Mouse (Mus musculus): ENCODE data around the gene Ppp2r3c. TPM values are rescaled to one million over a fixed set of nuclear protein-coding genes. Genes with fewer than 3 reads are reported as not detected.
"Not testable (repeated sequence)": the region's sequence is repeated elsewhere in the genome, so short reads cannot be mapped to it uniquely, and the experiment has no call there.

Gene Ppp2r3c
- polyA plus RNA-seq, 1 experiment from 2014 or later, result 14.1 TPM

DNA sequence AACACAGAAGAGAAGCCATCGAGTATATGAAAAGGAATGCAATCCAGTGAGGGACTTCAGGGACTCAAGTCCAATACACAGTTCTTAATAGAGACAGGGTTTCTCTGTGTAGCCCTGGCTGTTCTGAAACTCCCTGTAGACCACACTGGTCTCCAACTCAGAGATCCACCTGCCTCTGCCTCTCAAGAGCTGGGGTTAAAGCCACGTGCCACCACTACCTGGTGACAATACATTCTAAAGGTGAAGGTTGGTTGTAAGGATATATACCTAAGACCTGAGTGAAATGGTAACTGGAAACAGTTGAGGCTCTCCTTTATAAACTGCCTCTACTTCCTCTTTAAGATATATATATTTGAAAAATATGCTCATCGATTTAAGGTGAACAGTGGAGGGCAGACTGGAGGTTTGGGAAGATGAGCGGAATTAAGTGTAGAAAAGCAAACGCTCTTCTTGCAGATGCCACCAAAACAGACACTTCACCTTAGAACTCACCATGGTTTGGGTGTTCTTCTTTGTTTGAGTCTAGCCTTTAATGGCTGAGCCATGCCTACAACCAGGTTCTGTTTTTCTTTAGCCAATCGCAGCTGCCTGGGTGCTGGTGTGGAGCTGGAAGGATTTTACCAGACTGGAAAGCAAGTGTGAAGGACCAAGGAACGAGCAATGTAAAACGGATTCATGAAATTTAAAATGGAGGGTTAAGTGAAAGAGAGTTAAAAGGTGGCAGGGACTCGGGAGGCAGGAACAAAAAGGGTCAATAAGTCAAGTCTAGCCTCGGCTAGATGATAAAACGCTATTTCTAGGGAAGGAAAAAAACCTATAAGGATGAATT is 1.1 kb downstream of the Ppp2r3c start:
- Histone ChIP-seq H3K9ac (ENCODE audit: low read depth, low read length) (peak overlapping the region; percentile 88), H3K4me1 (ENCODE audit: control insufficient read depth, insufficient read depth, low read length) (peaks cover 15% of the 10 kb centered on the region; the same call in 1 of the 2 replicates), H3K9me3 (replicated peaks; ENCODE audit: control insufficient read depth, low read length) (no peaks in the 10 kb centered on the region), H3K4me3 (ENCODE audit: low read depth, low read length) (peak overlapping the region; percentile 58), H3K27ac (ENCODE audit: low read depth, low read length) (peak overlapping the region; percentile 95), H3K27me3 (ENCODE audit: control insufficient read depth, insufficient read depth, low read length) (no peaks in the 10 kb centered on the region), H3K36me3 (ENCODE audit: control insufficient read depth, insufficient read depth, low read length) (peaks cover 6% of the 10 kb centered on the region; the same call in 1 of the 2 replicates), H3K4me2 (peak overlapping the region; percentile 75)
- WGBS (ENCODE audit: insufficient replicate concordance), result 48% methylated on average over 11 of the region's 11 CpGs
- no peak for ATAC-seq (replicated peaks; ENCODE audit: insufficient number of reproducible peaks, low FRiP score, low TSS enrichment)

DNA sequence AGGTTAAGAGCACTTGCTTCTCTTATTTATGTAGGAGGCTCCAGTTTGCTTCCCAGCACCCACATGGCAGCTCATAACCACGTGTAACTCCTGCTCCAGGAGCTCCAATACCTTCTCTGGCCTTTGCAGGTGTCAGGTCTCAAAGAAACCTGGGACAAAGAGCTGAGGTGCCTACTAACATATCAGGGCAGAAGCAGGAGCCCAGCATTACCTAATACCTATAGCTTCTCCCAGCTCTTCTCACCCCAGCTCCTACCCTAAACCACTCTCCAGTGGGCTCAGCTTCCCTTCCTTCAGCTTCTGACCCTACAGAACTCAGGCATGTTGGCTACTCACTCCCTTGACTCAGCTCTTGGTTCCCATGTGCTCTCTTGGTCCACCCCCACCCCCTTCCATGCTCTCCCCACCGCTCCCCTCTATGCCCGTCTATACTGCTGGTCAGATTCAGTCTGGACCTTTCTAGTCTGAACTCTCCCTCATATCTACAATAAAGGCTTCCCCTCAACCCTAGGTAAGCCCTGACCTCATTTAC is 1.9 kb downstream of the Ppp2r3c start:
- no peak overlapping the region for H3K27ac ChIP-seq (ENCODE audit: low read depth, low read length)
- peaks cover 15% of the 10 kb centered on the region; the same call in 1 of the 2 replicates for H3K4me1 ChIP-seq (ENCODE audit: control insufficient read depth, insufficient read depth, low read length)
- peak overlapping the region; percentile 58; the same call in 1 of the 2 replicates for H3K4me3 ChIP-seq (ENCODE audit: low read depth, low read length)
- H3K9ac ChIP-seq (ENCODE audit: low read depth, low read length), result peak overlapping the region; percentile 28; the same call in 1 of the 2 replicates
- peak overlapping the region; percentile 75 for H3K4me2 ChIP-seq
- H3K27me3 ChIP-seq (ENCODE audit: control insufficient read depth, insufficient read depth, low read length), result no peaks in the 10 kb centered on the region
- no peak for ATAC-seq (replicated peaks; ENCODE audit: insufficient number of reproducible peaks, low FRiP score, low TSS enrichment)
- WGBS (ENCODE audit: insufficient replicate concordance), result 86% methylated on average over 3 of the region's 3 CpGs
- no peaks in the 10 kb centered on the region for H3K9me3 ChIP-seq (replicated peaks; ENCODE audit: control insufficient read depth, low read length)
- H3K36me3 ChIP-seq (ENCODE audit: control insufficient read depth, insufficient read depth, low read length), result peaks cover 4% of the 10 kb centered on the region; the same call in 1 of the 2 replicates

DNA sequence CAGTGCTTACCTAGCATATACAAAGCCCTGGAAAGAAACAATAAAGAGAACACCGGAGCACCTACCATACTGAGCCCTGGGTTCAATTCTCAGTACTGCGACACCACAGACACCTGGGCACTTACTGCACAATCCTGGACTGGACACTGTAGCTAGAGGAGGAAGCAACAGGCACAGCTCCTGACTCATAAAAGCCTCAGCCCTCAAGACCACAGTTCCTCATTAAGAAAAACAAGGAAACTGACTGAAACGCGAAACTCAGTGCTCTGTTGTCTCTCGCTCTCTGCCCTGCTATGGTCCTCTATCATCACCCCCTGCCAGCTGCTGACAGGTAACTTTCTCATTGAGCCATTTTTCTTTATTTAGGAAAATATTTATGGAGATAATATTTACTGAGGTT is 3.5 kb downstream of the Ppp2r3c start, which contains the start of gene 1110008L16Rik:
Gene 1110008L16Rik (plus strand): TSS at position 242 of the 400 bp plus-strand sequence.
- Histone ChIP-seq H3K9ac (ENCODE audit: low read depth, low read length) (no peak within 1 kb of the TSS), H3K4me3 (ENCODE audit: low read depth, low read length) (no peak within 1 kb of the TSS), H3K9me3 (replicated peaks; ENCODE audit: control insufficient read depth, low read length) (no peaks in the 10 kb centered on the region), H3K27ac (ENCODE audit: low read depth, low read length) (no peak within 1 kb of the TSS), H3K4me2 (no peak within 1 kb of the TSS), H3K27me3 (ENCODE audit: control insufficient read depth, insufficient read depth, low read length) (no peaks in the 10 kb centered on the region), H3K36me3 (ENCODE audit: control insufficient read depth, insufficient read depth, low read length) (peaks cover 7% of the 10 kb centered on the region; the same call in 1 of the 2 replicates), H3K4me1 (ENCODE audit: control insufficient read depth, insufficient read depth, low read length) (peaks cover 15% of the 10 kb centered on the region; the same call in 1 of the 2 replicates)
- WGBS (ENCODE audit: insufficient replicate concordance), result 81% methylated on average over 5 of the region's 5 CpGs
- ATAC-seq (replicated peaks; ENCODE audit: insufficient number of reproducible peaks, low FRiP score, low TSS enrichment), result no peak

DNA sequence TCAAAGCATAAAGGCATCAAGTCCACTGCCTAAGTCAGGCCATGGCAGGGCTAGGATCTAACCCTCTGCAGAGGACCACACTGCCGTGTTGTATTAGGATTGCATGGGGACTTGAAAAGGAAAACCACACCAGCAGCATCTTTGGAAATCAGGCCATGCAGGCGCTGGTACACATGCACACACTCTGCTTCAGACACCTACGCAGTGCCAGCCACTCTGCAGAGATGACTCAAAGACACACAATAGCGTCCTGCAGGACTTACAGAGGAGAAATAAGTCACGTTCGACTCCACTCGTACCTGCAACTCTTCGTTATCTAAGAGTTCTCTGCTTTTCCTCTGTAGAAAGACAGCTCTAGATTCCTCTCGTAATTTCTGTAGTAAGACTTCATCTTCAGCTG is 4.7 kb downstream of the Ppp2r3c start:
- WGBS (ENCODE audit: insufficient replicate concordance), result 84% methylated on average over 9 of the region's 9 CpGs
- Histone ChIP-seq H3K4me2 (no peak overlapping the region), H3K36me3 (ENCODE audit: control insufficient read depth, insufficient read depth, low read length) (peaks cover 10% of the 10 kb centered on the region; the same call in 1 of the 2 replicates), H3K27me3 (ENCODE audit: control insufficient read depth, insufficient read depth, low read length) (no peaks in the 10 kb centered on the region), H3K4me3 (ENCODE audit: low read depth, low read length) (no peak overlapping the region), H3K9ac (ENCODE audit: low read depth, low read length) (no peak overlapping the region), H3K27ac (ENCODE audit: low read depth, low read length) (no peak overlapping the region), H3K9me3 (replicated peaks; ENCODE audit: control insufficient read depth, low read length) (no peaks in the 10 kb centered on the region), H3K4me1 (ENCODE audit: control insufficient read depth, insufficient read depth, low read length) (peaks cover 12% of the 10 kb centered on the region; the same call in 1 of the 2 replicates)
- ATAC-seq (replicated peaks; ENCODE audit: insufficient number of reproducible peaks, low FRiP score, low TSS enrichment), result no peak

DNA sequence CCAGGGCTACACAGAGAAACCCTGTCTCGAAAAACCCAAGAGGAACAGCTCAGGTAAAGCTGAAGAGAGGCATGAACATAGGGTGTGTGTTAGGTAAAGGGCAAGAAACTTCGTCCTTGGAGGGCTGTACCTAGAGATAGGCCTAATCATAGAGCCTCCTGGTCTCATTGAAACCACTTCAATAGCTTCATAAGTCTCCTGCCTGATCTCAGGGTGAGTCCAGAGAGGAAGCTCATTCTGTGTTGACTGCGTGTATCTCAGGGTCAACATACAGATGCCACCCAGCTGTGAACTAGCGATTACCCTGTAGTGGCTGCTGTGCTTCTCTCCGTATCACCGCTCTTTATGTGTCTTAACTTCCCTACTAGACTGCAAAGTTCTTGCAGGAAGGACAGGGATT is 25.2 kb downstream of the Ppp2r3c start:
- H3K4me3 ChIP-seq (ENCODE audit: low read depth, low read length); H3K27ac ChIP-seq (ENCODE audit: low read depth, low read length); H3K9ac ChIP-seq (ENCODE audit: low read depth, low read length); H3K4me2 ChIP-seq; H3K9me3 ChIP-seq (replicated peaks; ENCODE audit: control insufficient read depth, low read length); ATAC-seq (replicated peaks; ENCODE audit: insufficient number of reproducible peaks, low FRiP score, low TSS enrichment); H3K27me3 ChIP-seq (ENCODE audit: control insufficient read depth, insufficient read depth, low read length); H3K4me1 ChIP-seq (ENCODE audit: control insufficient read depth, insufficient read depth, low read length); H3K36me3 ChIP-seq (ENCODE audit: control insufficient read depth, insufficient read depth, low read length): not testable (repeated sequence)
- WGBS (ENCODE audit: insufficient replicate concordance), result 85% methylated on average over 3 of the region's 6 CpGs

DNA sequence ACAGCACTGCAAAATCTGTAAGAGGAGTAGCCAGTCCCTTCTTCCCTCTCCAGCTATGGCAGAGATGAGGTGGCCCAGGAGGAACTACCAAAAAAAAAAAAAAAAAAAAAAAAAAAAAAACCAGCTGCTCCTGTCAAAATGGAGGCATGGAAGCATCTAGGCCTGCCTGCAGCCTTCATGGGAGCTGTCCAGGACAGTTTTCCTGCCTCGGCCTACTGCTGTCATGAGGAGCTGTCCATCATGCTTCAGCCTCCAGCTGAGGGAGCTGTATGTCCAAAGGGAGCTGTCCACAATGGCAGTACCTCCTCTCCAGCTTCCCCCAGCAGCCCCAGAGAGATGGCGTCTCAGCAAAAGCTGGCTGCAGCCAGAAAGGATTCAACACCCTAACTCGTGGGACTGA is 30.6 kb downstream of the Ppp2r3c start:
- no peak for ATAC-seq (replicated peaks; ENCODE audit: insufficient number of reproducible peaks, low FRiP score, low TSS enrichment)
- Histone ChIP-seq H3K27ac (ENCODE audit: low read depth, low read length) (no peak overlapping the region), H3K27me3 (ENCODE audit: control insufficient read depth, insufficient read depth, low read length) (no peaks in the 10 kb centered on the region), H3K4me2 (no peak overlapping the region), H3K4me1 (ENCODE audit: control insufficient read depth, insufficient read depth, low read length) (no peaks in the 10 kb centered on the region), H3K4me3 (ENCODE audit: low read depth, low read length) (no peak overlapping the region), H3K9me3 (replicated peaks; ENCODE audit: control insufficient read depth, low read length) (no peaks in the 10 kb centered on the region), H3K36me3 (ENCODE audit: control insufficient read depth, insufficient read depth, low read length) (no peaks in the 10 kb centered on the region), H3K9ac (ENCODE audit: low read depth, low read length) (no peak overlapping the region)
- 67% methylated on average over 3 of the region's 3 CpGs for WGBS (ENCODE audit: insufficient replicate concordance)

DNA sequence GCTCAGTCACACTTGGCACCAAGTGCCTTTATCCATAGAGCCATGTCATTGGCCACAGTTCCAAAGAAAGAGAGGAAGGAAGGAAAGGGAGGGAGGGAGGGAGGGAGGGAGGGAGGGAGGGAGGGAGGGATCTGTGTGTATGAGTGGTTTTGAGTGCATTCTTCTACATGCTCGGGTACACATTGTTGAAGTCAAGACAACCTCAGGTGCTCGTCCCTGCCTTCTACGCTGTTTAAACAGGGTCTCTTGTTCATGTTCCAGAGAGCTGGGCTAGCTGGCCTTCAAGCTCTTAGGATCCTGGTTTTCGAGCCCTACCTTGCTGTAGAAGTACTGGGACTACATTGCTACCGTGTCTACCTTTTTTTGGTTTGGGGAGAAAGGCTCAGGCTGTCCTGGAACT is 39.4 kb downstream of the Ppp2r3c start:
- not testable (repeated sequence) for H3K9ac ChIP-seq (ENCODE audit: low read depth, low read length); ATAC-seq (replicated peaks; ENCODE audit: insufficient number of reproducible peaks, low FRiP score, low TSS enrichment); H3K27ac ChIP-seq (ENCODE audit: low read depth, low read length); H3K36me3 ChIP-seq (ENCODE audit: control insufficient read depth, insufficient read depth, low read length); H3K4me2 ChIP-seq; H3K4me1 ChIP-seq (ENCODE audit: control insufficient read depth, insufficient read depth, low read length); H3K9me3 ChIP-seq (replicated peaks; ENCODE audit: control insufficient read depth, low read length); H3K27me3 ChIP-seq (ENCODE audit: control insufficient read depth, insufficient read depth, low read length); H3K4me3 ChIP-seq (ENCODE audit: low read depth, low read length)
- WGBS (ENCODE audit: insufficient replicate concordance), result no CpG with 5 or more reads among the region's 5 CpGs

DNA sequence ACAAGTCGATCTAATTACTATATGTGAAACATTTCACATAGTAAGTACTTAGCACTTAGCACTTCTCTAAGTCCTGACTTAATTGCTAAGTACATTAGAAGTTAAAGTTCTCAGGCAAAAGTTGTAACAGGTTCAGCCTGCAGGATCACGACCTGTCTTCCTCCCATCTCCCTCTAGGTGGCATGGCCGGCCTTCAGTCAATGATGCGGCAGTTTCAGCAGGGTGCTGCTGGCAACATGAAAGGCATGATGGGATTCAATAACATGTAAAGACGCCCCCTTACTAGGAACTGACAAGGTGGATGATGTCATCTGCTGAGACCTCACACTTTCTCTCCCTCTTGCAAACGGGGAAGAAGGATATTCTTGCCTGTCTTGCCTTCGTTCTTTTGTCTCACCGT is 40.8 kb downstream of the Ppp2r3c start:
- ATAC-seq (replicated peaks; ENCODE audit: insufficient number of reproducible peaks, low FRiP score, low TSS enrichment); H3K4me1 ChIP-seq (ENCODE audit: control insufficient read depth, insufficient read depth, low read length); H3K4me3 ChIP-seq (ENCODE audit: low read depth, low read length); H3K36me3 ChIP-seq (ENCODE audit: control insufficient read depth, insufficient read depth, low read length); H3K9ac ChIP-seq (ENCODE audit: low read depth, low read length); H3K4me2 ChIP-seq; H3K27me3 ChIP-seq (ENCODE audit: control insufficient read depth, insufficient read depth, low read length); H3K27ac ChIP-seq (ENCODE audit: low read depth, low read length); H3K9me3 ChIP-seq (replicated peaks; ENCODE audit: control insufficient read depth, low read length): not testable (repeated sequence)
- WGBS (ENCODE audit: insufficient replicate concordance), result no CpG with 5 or more reads among the region's 8 CpGs
